Mouse (Mus musculus) cerebellum, adult 11 months (tissue): Measurements from ENCODE around the gene Cadps.
A peak's percentile ranks its signal among the peaks of the same experiment; 100 is the strongest.

Experiments
- DNase-seq: peaks from one replicate; pipeline ENCODE4 v3.0.0; 2022

The Cadps gene

DNA sequence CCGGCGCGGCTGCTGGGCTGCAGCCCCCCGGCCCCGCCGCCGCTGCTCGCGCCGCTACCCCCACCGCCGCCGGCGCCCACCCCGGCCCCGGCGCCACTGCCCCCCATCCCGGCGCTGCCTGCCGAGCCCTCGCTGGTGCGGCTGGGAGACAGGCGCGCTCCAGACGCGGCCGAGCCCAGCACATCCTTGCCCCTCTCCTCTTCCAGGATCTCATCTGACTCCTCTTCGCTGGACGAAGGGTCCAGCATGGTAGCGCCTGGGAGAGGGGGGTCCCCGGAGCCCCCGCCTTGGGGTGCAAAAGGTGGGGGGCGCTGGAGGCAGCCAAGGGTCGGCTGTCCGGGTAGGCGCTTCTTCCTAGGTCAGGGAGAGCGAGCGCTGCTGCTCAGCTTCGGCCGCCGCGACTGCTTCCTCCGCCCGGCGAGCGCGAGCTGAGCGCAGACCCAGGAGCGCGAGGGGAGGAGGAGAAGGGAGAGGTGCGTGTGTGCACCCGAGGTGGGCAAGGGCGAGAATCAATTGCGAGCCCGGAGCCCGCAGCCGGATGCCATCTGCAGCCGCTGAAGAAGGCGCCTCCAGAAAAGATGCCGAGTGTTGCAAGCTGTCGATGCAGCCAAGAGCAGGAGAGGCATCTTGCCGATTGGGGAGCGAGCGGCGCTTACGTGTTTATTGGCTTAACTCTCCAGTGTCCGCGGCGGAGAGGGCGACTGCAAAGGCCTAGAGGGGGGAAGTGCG is at the start of gene Cadps:
Cadps (minus strand) TSS at position 589 of the 729 bp plus-strand sequence.
- DNase-seq: peak; percentile 74

DNA sequence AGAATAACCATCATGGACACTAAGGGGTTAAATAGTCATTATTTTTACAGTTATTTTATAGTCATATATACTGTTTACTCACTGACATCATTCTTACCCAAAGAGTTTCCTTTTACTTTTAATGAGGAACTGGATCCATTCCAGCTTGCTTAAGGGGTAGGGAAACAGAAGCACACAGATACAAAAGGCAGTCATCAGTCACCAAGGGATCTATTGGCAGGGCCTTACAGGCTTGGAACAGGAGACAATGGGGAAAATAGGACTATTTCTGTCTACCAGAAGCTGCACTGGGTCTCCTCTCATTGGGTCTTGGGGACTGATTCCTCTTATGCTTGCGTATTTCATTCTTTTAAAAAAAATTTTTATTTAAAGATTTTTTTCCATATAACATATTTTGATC is 46.7 kb upstream of the Cadps start:
- DNase-seq: no peak

DNA sequence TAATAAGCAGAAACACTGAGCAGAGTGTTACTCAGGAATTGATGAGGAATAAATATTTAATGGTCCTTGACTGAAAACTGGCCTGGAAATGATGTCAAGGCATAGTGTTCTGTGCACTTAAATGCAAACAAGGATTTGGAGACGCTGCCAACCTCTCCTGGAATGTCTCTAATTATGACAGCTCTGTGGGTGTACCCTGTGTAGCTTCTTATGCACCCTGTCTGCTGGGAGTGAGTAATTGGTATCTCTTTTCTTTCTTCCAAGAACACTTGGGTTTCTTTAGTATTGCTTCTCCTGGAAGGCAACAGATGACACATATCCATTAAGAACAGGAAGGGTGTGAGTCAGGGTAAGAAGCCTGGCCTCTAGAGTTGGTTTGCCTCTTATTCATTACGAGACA is 42.4 kb upstream of the Cadps start:
- no peak for DNase-seq

DNA sequence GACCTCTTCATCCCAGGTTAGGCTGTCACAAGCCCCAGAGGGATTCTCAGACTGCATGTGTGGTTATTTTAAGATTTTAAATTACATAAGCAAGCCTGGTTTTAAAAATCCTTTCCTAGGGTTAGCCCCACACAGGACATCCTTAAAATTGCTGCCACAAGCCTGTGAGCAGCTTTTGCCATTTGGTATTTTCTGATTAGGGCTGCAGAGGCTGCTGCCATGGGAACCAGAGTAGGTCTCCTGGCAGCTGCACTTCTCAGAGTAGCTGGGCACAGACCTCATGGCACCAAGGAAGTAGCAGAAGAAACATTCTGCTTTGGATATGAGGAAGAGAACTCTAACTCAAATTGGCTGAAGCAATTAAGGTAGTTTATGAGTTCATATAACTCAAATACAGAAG is 21.0 kb upstream of the Cadps start:
- DNase-seq: no peak

DNA sequence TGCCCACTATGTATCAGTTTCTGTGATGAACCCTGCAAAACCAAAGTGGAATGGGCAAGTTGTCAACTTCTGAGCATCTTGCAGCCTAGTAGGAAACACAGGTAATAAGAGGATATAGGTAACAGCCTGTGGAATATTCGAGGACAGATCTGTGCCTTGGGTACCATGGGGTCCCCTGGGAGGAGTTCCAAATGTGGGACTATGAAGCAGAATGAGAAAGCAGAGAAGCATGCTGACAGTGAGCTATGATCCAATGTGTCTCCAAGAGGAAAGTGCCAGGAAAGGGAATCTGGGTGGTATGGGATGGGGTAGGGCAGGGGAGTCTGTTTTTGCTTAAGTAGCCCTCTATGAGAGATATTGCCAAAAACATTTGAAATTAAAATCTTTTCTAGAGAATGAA is 16.6 kb upstream of the Cadps start:
- DNase-seq: no peak

DNA sequence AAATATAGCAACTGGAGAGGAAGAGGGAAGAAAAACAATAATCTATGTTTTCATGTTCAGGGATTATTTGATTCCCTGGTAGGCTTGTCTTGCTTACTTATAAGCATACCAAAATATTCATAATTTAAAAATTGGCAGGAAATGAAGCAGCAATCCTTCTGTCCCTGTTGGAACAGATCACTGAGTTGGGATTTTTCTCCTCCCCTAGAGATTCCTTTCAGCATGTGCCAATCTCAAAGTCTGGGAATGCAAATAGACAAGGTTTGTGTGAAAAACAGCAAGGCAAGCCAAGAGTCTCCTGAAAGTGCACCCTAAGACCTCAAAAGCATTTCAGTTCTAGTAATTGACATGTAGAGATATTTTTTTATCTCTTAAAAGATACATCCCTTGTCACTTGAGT is 16.1 kb upstream of the Cadps start:
- DNase-seq: no peak

DNA sequence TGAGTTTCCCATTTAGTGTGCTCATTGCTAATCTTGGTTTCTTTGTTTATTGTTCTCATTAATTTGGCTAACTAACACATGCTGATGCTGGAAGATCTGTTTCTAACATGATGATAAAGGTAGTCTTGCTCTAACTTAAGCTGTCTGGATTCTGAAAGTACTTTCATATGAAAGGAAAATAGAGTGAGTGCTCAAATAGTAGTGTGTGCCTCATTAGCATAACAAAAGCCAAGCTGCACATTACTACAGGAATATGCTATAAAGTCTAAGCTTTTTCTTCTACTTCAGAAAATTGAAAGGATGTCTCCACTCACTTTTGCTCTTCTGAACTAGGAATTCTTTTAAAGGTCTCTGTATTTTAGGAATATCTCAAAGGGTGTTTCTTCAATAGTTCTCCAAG is 15.4 kb upstream of the Cadps start:
- no peak for DNase-seq

DNA sequence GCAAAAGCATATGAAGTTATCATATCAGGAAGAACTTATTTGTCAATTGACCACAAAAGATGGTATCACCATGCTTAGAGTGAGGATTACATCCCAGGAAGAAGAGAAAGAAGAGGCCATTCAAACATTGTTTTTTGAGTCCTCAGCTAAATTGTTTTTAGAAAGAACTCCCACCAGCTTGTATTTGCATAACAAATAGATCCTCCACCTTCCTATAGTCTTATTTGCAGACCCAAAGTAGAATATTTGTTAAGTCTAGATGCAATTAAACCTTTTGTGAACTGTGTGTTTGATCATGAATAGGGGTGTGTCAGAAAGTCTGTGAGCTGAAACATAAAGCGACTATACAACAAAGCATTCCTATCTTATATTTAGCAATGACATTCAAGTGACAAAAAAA is 15.0 kb upstream of the Cadps start:
- no peak for DNase-seq

DNA sequence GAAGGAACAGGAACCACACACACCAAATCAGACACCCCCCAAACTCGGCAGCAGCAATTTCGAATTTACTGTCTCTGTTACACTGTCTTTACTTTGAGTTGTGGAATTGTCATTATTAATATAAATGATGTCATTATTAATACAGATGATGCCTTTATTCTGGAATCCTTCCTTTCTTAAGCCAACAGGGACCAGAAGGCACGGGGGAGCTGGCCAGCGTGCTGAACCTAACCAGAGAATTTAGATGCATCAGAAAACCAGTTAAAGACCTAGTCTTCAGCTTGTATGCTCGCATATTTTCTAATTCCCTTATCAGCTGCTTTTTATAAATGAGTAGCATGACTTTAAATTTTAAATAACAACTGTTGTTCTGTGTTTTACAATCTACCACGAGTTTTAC is 902 bp upstream of the Cadps start:
- no peak for DNase-seq

DNA sequence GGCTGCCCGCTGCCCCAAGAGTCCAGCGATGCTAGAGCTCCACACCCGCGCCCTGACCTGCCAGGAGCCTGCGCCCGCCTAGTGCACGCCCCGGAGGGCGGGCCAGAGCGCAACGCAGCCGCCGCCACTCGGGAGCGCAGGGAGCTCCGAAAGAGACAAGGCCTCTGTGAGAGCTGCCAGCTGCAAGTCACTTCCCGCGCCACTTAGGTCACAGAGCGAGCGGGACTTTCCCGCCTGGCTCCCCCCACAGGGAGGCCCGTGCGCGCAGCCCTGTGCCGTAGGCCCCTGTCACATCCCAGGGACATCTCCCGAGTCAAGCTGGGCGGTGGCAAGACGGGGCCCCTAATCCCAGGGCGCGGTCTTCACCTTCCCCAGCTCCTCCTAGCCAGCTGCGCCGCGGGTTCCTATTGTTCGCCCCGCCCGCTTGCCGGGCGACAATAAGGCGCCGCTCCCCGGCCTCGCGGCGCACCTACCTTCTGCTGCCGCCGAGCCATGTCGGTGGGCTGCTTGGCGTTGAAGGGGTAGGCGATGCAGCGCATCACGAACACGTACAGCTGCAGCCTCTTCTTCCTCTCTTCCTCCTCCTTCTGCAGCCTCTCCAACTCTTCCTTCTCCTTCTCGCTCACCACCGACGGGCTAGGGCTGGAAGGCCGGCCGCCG is 918 bp downstream of the Cadps start:
- peak; percentile 76 for DNase-seq

DNA sequence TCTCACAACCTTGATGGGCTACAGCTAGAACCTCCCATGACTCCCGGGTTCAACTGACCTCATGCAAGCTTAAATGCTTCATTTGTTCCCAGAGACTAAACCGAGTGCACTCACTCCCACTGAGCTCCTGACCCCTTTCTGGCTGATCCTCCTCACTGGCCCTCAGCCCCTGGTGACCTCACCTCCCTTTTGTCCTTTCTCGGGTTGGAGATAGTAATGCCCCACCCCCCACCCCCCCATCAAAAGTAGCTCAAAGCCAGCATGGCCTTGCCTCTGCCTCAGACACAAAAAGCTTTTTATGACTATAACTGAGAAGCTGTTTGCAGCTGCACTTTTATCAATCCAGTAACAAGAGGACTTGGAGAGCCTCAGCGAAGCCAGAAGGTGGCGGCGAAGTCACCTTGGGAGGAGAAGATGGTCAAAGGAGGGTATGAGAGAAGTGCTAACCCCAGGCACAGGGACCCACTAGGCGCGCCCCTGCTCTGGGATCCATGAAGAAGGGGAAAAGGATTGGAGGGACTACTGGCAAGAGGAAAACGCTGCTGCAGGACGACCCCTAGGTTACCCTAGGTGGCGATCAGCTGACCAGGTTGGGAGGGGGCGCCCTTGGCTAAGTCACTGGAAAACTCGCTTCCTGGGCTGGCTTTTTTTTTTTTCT is 1.6 kb downstream of the Cadps start:
- DNase-seq: peak; percentile 18

DNA sequence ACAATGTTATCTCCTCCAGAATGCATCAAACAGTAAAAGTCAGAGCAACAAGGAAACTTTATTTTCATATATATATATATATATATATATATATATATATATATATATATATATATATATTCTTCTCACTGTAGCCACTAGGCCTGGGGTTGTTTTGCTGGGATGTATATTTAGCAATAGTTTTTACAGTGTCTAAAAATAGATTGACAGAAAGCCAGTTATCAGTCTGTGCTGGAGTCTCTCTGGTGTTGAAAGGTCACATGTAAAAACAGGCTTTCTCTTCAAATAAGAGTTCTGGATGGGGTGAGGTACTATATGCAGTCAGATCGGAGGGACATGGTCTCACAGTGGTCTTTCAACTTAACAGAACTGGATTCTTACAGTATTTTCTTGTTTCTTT is 2.7 kb downstream of the Cadps start:
- DNase-seq: no peak

DNA sequence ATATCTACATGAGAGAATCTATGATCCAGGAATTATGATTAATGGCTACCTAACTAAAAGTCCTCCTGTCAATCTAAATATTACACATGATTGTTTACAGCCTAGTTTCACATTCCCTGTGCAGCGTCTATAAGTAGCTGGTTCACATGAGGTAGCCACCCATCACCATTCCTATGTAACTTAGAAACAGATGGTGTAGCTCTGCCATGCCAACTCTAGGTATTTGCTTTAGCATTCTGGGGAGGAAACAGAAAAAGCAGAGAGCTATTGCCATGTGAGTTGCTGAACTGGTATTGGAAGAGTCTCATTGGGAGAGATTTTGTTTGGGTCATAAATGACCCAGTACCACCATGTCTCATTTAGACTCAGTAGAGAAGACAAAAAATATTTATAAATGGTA is 4.4 kb downstream of the Cadps start:
- DNase-seq: no peak

DNA sequence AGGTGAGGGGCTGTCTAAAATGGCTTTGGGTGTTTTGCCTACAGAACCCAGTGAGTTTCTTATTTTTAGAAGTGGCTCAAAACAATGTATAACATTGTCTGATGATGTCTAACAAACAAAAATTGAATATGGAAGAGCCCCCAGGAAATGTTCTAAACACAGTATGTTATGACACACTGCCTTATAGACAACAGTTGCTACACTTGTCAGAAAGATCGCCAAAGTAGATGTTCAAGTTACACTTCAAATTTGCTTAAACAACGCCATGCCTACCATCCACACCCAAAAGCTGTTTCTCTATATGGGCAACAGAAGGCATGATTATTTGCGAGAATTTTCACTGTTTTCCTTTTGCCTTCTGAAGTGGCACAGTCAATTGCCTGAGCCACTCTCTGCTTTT is 10.8 kb downstream of the Cadps start:
- no peak for DNase-seq

DNA sequence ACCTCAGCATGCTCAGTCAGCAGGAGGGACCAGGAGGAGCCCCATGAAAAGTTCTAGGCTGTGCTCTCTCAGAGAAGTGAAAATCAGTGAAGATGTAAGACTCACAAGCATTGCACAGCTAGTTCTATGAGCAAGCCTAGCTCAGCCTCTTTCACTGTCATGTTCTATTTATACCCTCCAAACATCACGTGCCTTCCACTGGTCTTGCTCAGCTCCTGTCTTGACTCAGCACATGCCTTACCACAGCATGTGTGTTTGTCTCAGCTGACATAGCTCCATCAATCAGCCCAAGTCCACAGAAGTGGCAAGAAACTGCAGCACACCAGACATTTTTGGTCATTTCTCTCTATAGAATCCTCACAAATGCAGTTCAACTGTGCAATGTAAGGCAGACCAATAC is 19.9 kb downstream of the Cadps start:
- no peak for DNase-seq

DNA sequence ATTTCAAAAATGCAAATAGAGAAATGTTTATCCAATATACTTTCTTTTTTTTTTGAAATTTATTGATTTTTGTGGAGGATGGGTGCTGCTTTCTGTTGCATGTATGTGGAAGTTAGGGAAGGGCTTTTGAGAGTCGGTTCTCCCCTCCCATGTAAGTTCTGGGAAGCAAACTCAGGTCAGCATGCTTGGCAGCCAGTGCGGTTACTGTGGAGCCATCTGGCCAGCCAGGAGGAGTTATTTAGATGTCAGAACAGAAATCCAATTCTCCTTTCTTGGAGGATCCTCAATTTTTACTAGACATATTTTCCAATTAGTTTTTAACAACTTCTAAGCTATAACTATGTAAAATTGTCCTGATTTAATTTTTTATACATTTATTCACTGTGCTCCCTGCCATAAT is 21.8 kb downstream of the Cadps start:
- peak; percentile 64 for DNase-seq

DNA sequence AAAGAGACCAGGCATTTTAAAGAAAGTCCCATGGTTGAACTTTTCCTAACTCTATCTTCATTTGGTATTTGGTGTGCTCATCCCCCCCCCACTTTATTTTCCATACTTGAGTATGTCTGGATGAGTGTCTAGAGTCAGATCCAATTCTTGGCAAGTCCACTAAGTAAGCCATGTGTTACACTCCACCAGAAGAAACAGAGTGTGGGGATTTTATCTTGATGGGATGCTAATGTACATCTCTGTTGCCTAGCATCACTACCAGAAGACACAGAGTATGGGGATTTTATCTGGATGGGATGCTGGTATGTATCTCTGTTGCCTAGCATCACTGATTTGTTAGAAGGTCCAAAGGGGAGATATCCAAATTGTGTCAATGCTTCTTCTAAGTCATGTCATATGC is 24.0 kb downstream of the Cadps start:
- DNase-seq: no peak

DNA sequence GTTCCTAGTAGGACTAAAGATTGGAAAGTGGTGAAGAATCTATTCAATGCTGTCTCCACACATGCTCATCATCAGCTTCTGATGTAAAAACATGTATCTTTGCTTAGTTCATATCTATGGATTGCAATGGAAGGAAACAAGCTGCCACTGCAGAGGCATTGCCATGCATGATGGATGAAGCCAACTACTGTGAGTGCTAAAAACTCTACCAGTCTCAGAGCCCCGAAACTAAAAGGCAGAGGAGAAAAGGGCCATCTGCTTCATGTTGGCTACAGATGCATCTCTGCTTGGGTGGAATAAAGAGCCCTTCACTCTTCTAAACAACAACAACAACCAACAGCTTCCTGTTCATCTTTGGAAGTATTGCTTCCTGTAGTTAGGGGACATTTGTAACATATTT is 38.6 kb downstream of the Cadps start:
- no peak for DNase-seq

DNA sequence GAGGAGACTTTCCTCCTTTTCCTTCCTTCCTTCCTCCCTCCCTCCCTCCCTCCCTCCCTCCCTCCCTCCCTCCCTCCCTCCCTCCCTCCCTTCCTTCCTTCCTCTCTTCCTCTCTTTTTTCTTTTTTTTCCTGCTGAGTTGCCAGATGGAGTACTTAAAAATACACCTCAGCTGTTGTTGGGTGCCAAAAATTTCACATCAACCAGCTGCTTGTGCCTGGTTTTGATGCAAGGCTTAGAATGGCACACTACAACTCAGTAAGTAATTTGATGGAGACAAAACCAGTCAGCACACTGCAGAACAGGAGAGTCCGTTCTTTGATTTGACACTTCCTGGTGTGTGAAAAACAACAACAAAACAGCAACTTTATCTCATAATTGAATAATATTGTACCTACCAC is 42.9 kb downstream of the Cadps start:
- no peak for DNase-seq

DNA sequence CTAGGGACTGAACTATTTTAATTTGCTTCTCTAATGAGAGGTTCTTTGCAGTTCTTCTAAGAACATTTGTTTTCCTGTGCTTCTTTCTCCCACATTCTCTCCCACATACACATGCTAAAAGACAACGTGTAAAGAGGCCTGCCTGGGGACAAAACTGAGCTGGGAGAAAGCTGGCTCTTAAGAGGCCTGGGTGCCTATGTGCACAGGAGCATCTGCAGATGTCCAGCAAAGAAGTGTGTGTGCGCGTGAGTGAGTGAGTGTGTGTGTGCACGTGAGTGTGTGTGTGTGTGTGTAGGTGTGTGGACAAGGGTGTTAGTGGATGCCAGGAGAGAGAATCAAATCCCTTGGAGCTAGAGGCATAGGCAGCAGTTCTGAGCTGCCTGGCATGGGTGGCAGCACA is 44.9 kb downstream of the Cadps start:
- DNase-seq: no peak

DNA sequence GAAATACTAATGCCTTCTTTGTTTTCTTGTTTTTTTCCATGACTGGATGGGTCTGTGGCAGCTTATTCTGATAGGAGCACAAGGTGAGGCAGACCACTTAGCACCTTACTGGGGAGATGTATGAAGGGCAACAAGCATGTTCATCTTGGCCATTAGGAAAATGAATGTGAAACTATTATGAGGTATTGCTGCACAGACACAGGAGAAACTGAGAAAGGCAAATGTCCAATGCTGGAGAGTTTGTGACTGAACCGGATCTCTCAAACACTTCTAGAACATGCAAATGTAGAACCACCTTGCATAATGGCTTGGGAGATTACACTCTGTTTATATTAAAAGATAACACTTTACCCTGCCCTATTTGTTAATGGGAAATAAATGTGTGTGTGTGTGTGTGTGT is 54.0 kb downstream of the Cadps start:
- no peak for DNase-seq

DNA sequence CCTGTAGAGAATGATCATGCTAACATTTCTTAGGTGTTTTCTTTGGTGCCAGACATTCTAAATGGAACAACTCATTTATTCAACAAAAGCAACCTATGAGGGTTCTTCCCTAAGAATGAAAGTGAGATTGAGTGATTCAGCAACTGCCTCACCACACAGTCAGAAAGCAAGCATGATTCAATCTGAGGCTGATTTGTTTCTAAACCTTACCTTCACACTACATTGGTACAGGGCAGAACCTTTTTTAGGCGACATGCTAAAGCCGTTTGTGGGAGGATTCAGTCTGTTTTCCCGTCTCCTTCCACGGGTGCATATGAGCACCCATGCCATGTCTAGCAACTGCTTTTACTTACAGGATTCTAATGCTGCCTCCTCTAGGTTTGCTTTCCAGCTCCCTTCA is 69.6 kb downstream of the Cadps start:
- no peak for DNase-seq

DNA sequence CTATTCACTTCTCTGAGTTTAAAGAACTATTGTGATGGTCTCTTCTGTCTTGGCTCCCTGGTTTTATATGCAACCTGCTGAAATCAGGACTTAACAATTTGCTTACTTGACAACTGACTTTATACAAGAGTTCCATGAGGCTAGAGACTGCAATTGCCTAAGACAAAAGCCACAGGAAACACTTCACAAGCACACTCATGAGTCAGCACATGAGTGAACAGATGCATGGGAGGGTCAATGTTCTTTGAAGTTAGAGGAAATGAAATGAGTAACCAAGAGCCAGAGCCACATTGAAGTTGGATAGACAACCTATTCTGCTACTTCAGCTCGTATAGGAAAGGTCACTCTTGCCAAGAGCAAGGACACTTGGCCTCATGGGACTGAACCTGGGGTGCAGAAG is 71.1 kb downstream of the Cadps start:
- DNase-seq: no peak

DNA sequence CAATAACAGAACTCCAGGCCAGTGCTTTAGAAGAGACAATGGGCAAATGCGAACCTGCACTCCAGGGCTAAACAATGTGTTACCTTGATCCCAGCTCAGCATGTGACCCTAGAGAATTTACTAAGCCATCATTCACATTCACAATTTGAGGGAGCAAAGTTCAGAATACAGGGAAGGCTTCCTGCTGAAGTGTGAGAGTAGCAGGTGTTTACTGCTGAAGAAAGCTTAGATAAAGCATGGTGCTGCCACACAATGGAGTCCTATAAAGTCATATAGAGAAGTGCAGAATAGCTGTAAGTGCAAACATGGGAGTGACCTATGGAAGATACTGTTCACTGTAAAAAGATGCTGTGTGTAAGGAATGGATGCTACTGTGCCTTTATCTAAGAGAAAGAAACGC is 91.9 kb downstream of the Cadps start:
- no peak for DNase-seq
